Mouse (Mus musculus): ENCODE measurements around the gene C1qtnf3. TPM values are rescaled to one million over a fixed set of nuclear protein-coding genes. Genes with fewer than 3 reads are reported as not detected.

The C1qtnf3 gene
- polyA plus RNA-seq (2015; fragmentation: Nextera tagmentation; extraction: Ambion mirVana): 3.2 and 3.6 TPM in 2 replicates

- peak; percentile 82 for ATAC-seq (ENCODE audit: low FRiP score, low read depth)
Observed at GRCm38 (mm10) chr15:10951951-10952759, at the start of gene C1qtnf3. Gene C1qtnf3, plus strand, starts transcription at chr15:10952332.

GRCm38 (mm10) chr15:10902360-10902759, 49.8 kb upstream of the C1qtnf3 start:
- Histone ChIP-seq H3K36me3 (no peaks in the 10 kb centered on the region), H3K27me3 (no peaks in the 10 kb centered on the region), H3K4me1 (replicated peaks) (no peaks in the 10 kb centered on the region), H3K4me2 (no peak overlapping the region), H3K9ac (no peak overlapping the region), H3K27ac (replicated peaks) (no peak overlapping the region), H3K9me3 (no peaks in the 10 kb centered on the region), H3K4me3 (no peak overlapping the region)
- no peak for ATAC-seq (ENCODE audit: low FRiP score, low read depth)
- WGBS: 94% methylated on average over 4 of the region's 4 CpGs

More at GRCm38 (mm10) chr15:10951951-10952759, at the start of gene C1qtnf3:
- 53% methylated on average over 23 of the region's 23 CpGs for WGBS
- H3K27ac ChIP-seq (replicated peaks): 0 out of 2 replicates have a peak within 1 kb of the TSS, but pooled peaks have one; percentile 19
- H3K9me3 ChIP-seq: no peaks in the 10 kb centered on the region
- H3K4me1 ChIP-seq (replicated peaks): peaks cover 7% of the 10 kb centered on the region
- H3K9ac ChIP-seq: no peak within 1 kb of the TSS
- peak within 1 kb of the TSS; percentile 39 for H3K4me2 ChIP-seq
- no peaks in the 10 kb centered on the region for H3K27me3 ChIP-seq
- H3K36me3 ChIP-seq: no peaks in the 10 kb centered on the region
- peak within 1 kb of the TSS; percentile 7; the same call in 1 of the 2 replicates for H3K4me3 ChIP-seq

- no peak overlapping the region for H3K27ac ChIP-seq (replicated peaks)
- no peaks in the 10 kb centered on the region for H3K9me3 ChIP-seq
- 81% methylated on average over 4 of the region's 4 CpGs for WGBS
- H3K27me3 ChIP-seq: no peaks in the 10 kb centered on the region
- no peak overlapping the region for H3K4me2 ChIP-seq
- H3K9ac ChIP-seq: no peak overlapping the region
- H3K4me1 ChIP-seq (replicated peaks): no peaks in the 10 kb centered on the region
- H3K36me3 ChIP-seq: no peaks in the 10 kb centered on the region
- no peak overlapping the region for H3K4me3 ChIP-seq
- no peak for ATAC-seq (ENCODE audit: low FRiP score, low read depth)
Observed at GRCm38 (mm10) chr15:10916611-10917311, 35.4 kb upstream of the C1qtnf3 start.

GRCm38 (mm10) chr15:10917312-10917660, 34.8 kb upstream of the C1qtnf3 start:
- Histone ChIP-seq H3K4me1 (replicated peaks) (no peaks in the 10 kb centered on the region), H3K4me3 (no peak overlapping the region), H3K36me3 (no peaks in the 10 kb centered on the region), H3K9me3 (no peaks in the 10 kb centered on the region), H3K4me2 (no peak overlapping the region), H3K9ac (no peak overlapping the region), H3K27ac (replicated peaks) (no peak overlapping the region), H3K27me3 (no peaks in the 10 kb centered on the region)
- 94% methylated on average over 3 of the region's 3 CpGs for WGBS
- ATAC-seq (ENCODE audit: low FRiP score, low read depth): no peak

GRCm38 (mm10) chr15:10920212-10920611, 31.9 kb upstream of the C1qtnf3 start:
- 80% methylated on average over 5 of the region's 5 CpGs for WGBS
- Histone ChIP-seq H3K4me1 (replicated peaks) (no peaks in the 10 kb centered on the region), H3K27ac (replicated peaks) (no peak overlapping the region)

GRCm38 (mm10) chr15:10921064-10921463, 31.1 kb upstream of the C1qtnf3 start:
- Histone ChIP-seq H3K27me3 (no peaks in the 10 kb centered on the region), H3K9me3 (no peaks in the 10 kb centered on the region), H3K4me2 (no peak overlapping the region), H3K27ac (replicated peaks) (no peak overlapping the region), H3K9ac (no peak overlapping the region), H3K4me3 (no peak overlapping the region), H3K4me1 (replicated peaks) (no peaks in the 10 kb centered on the region), H3K36me3 (no peaks in the 10 kb centered on the region)
- ATAC-seq (ENCODE audit: low FRiP score, low read depth): no peak; the same call in 1 of the 2 replicates
- 29% methylated on average over 4 of the region's 4 CpGs for WGBS

More at GRCm38 (mm10) chr15:10920212-10920611, 31.9 kb upstream of the C1qtnf3 start:
- Histone ChIP-seq H3K9ac (no peak overlapping the region), H3K36me3 (no peaks in the 10 kb centered on the region), H3K9me3 (no peaks in the 10 kb centered on the region), H3K27me3 (no peaks in the 10 kb centered on the region), H3K4me2 (no peak overlapping the region), H3K4me3 (no peak overlapping the region)
- ATAC-seq (ENCODE audit: low FRiP score, low read depth): no peak

GRCm38 (mm10) chr15:10922061-10922460, 30.1 kb upstream of the C1qtnf3 start:
- no peaks in the 10 kb centered on the region for H3K4me1 ChIP-seq (replicated peaks)
- H3K9ac ChIP-seq: no peak overlapping the region
- H3K4me3 ChIP-seq: no peak overlapping the region
- no peaks in the 10 kb centered on the region for H3K36me3 ChIP-seq
- H3K9me3 ChIP-seq: no peaks in the 10 kb centered on the region
- H3K27me3 ChIP-seq: no peaks in the 10 kb centered on the region
- no peak overlapping the region for H3K4me2 ChIP-seq
- no peak for ATAC-seq (ENCODE audit: low FRiP score, low read depth)
- no peak overlapping the region for H3K27ac ChIP-seq (replicated peaks)

- Histone ChIP-seq H3K36me3 (no peaks in the 10 kb centered on the region), H3K4me3 (no peak overlapping the region), H3K27ac (replicated peaks) (no peak overlapping the region), H3K9me3 (no peaks in the 10 kb centered on the region), H3K4me1 (replicated peaks) (no peaks in the 10 kb centered on the region), H3K9ac (no peak overlapping the region), H3K4me2 (no peak overlapping the region), H3K27me3 (no peaks in the 10 kb centered on the region)
- 16% methylated on average over 3 of the region's 3 CpGs for WGBS
- peak; percentile 75 for ATAC-seq (ENCODE audit: low FRiP score, low read depth)
Observed at GRCm38 (mm10) chr15:10922570-10922969, 29.6 kb upstream of the C1qtnf3 start.

- H3K9ac ChIP-seq: no peak overlapping the region
- H3K4me2 ChIP-seq: no peak overlapping the region
- H3K4me1 ChIP-seq (replicated peaks): no peaks in the 10 kb centered on the region
- no peak for ATAC-seq (ENCODE audit: low FRiP score, low read depth)
- no peak overlapping the region for H3K4me3 ChIP-seq
- H3K27me3 ChIP-seq: no peaks in the 10 kb centered on the region
- no peaks in the 10 kb centered on the region for H3K9me3 ChIP-seq
- H3K36me3 ChIP-seq: no peaks in the 10 kb centered on the region
- WGBS: 74% methylated on average over 4 of the region's 4 CpGs
- no peak overlapping the region for H3K27ac ChIP-seq (replicated peaks)
Observed at GRCm38 (mm10) chr15:10923076-10923995, 28.8 kb upstream of the C1qtnf3 start.

- Histone ChIP-seq H3K4me1 (replicated peaks) (no peaks in the 10 kb centered on the region), H3K4me3 (no peak overlapping the region), H3K9ac (no peak overlapping the region), H3K4me2 (no peak overlapping the region), H3K27ac (replicated peaks) (no peak overlapping the region), H3K36me3 (no peaks in the 10 kb centered on the region), H3K9me3 (no peaks in the 10 kb centered on the region), H3K27me3 (no peaks in the 10 kb centered on the region)
- 51% methylated on average over 8 of the region's 8 CpGs for WGBS
- no peak for ATAC-seq (ENCODE audit: low FRiP score, low read depth)
Observed at GRCm38 (mm10) chr15:10927325-10927724, 24.8 kb upstream of the C1qtnf3 start.

GRCm38 (mm10) chr15:10928633-10929270, 23.4 kb upstream of the C1qtnf3 start:
- no peaks in the 10 kb centered on the region for H3K4me1 ChIP-seq (replicated peaks)
- H3K9me3 ChIP-seq: no peaks in the 10 kb centered on the region
- no peak overlapping the region for H3K4me3 ChIP-seq
- WGBS: 95% methylated on average over 5 of the region's 5 CpGs
- H3K27ac ChIP-seq (replicated peaks): no peak overlapping the region
- no peaks in the 10 kb centered on the region for H3K36me3 ChIP-seq
- H3K27me3 ChIP-seq: no peaks in the 10 kb centered on the region
- H3K9ac ChIP-seq: no peak overlapping the region
- ATAC-seq (ENCODE audit: low FRiP score, low read depth): no peak
- no peak overlapping the region for H3K4me2 ChIP-seq

All from hindbrain, embryonic 15.5 days (tissue).